Mouse (Mus musculus) heart, adult 18-20 months (tissue): ENCODE data around the gene Slk. TPM values are rescaled to one million over a fixed set of nuclear protein-coding genes. Genes with fewer than 3 reads are reported as not detected.
A peak's percentile ranks its signal among the peaks of the same experiment; 100 is the strongest.
"Not testable (repeated sequence)": the region's sequence is repeated elsewhere in the genome, so short reads cannot be mapped to it uniquely, and the experiment has no call there.

Source experiments
- DNase-seq, 2 experiments: peaks; one replicate each; pipeline ENCODE4 v3.0.0; 2021 to 2022; ENCODE audit warnings: mixed read lengths in 1 of 2
- total RNA-seq, 2 experiments: library from RNA; stranded (reverse); gene quantifications; 2 replicates each; pipeline ENCODE4 v1.2.3; 2021

Slk gene
- total RNA-seq, 2 experiments from 2014 or later = 72.8 to 83.3 TPM

- no peak for DNase-seq
Observed at GRCm38 (mm10) chr19:47570042-47570441, 9.4 kb upstream of the Slk start.

- DNase-seq = not testable (repeated sequence)
Observed at GRCm38 (mm10) chr19:47571981-47572380, 7.5 kb upstream of the Slk start.

GRCm38 (mm10) chr19:47573718-47574117 lies 5.8 kb upstream of the Slk start:
- DNase-seq = no peak

- DNase-seq = no peak
Observed at GRCm38 (mm10) chr19:47578581-47579224, 775 bp upstream of the Slk start.

GRCm38 (mm10) chr19:47579788-47580631 lies 532 bp downstream of the Slk start:
- DNase-seq = peak; percentile 37 to 66

- no peak for DNase-seq
Observed at GRCm38 (mm10) chr19:47585772-47586171, 6.3 kb downstream of the Slk start.

GRCm38 (mm10) chr19:47587009-47587408 lies 7.5 kb downstream of the Slk start:
- no peak for DNase-seq

GRCm38 (mm10) chr19:47608513-47608912 lies 29.0 kb downstream of the Slk start:
- no peak for DNase-seq

GRCm38 (mm10) chr19:47613442-47613841 lies 34.0 kb downstream of the Slk start:
- DNase-seq = no peak

GRCm38 (mm10) chr19:47621478-47621877 lies 42.0 kb downstream of the Slk start:
- DNase-seq = no peak

- no peak for DNase-seq
Observed at GRCm38 (mm10) chr19:47624940-47625711, 45.6 kb downstream of the Slk start.

- no peak for DNase-seq
Observed at GRCm38 (mm10) chr19:47627450-47627849, 48.0 kb downstream of the Slk start.

- DNase-seq = no peak
Observed at GRCm38 (mm10) chr19:47629068-47629467, 49.6 kb downstream of the Slk start.

- DNase-seq = no peak
Observed at GRCm38 (mm10) chr19:47630381-47630780, 50.9 kb downstream of the Slk start.

- DNase-seq = no peak
Observed at GRCm38 (mm10) chr19:47631799-47632198, 52.3 kb downstream of the Slk start.

- DNase-seq = no peak
Observed at GRCm38 (mm10) chr19:47635380-47635779, 55.9 kb downstream of the Slk start.

GRCm38 (mm10) chr19:47643910-47644309 lies 64.4 kb downstream of the Slk start:
- DNase-seq = peak in 1 of 2 experiments; percentile 26

GRCm38 (mm10) chr19:47645583-47645982 lies 66.1 kb downstream of the Slk start:
- DNase-seq = peak; percentile 49 to 55

- DNase-seq = no peak
Observed at GRCm38 (mm10) chr19:47646508-47647120, 67.1 kb downstream of the Slk start.

- no peak for DNase-seq
Observed at GRCm38 (mm10) chr19:47649071-47649470, 69.6 kb downstream of the Slk start.

- no peak for DNase-seq
Observed at GRCm38 (mm10) chr19:47650366-47651159, 71.1 kb downstream of the Slk start.

- DNase-seq = no peak
Observed at GRCm38 (mm10) chr19:47651160-47651480, 71.6 kb downstream of the Slk start.
